ENCODE assay signal across 11 mouse cellular contexts in the genomic region with DNA sequence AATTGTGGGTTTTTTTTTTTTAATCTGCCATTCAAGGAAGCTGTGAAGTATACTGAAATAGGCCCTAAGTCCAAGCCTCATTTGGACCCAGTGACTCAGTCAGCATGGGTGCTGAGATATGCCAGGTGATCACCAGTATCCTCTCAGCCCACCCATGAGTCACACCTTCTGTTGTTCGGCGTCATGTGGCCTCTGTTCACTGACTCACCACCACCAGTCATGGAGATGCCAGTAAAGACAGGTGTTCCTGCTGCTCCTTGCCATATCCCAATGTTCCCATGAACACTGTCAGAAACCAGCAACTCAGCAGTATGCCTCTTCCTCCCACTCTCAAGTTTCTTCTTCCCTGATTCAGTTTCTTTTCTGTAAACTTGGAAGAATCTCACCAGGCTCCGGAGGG. TPM values are rescaled to one million over a fixed set of nuclear protein-coding genes. Genes with fewer than 3 reads are reported as not detected.
DNase-seq lines count a peak whose midpoint lies in the region; ATAC-seq and TF ChIP-seq lines count a peak whose summit lies in the region.
"Had no signal": no experiment of that assay in that cellular context is flagged by ENCODE, and none has a peak within 500 bp of the region (broad histone marks: within the 10 kb centered on the region; RNA-seq: fewer than 3 reads in every experiment).

No protein-coding gene starts in this region.

- DNase-seq in 3134 (ENCODE audit: extremely low read depth, insufficient read length, low spot score) (peak; percentile 43), 3T3-L1 (ENCODE audit: low read depth, low spot score) (peak; percentile 67)
- peak; percentile 71 to 92 for DNase-seq in cerebellum, postnatal 14 days
- DNase-seq in left cerebral cortex, adult 2 months (ENCODE audit: extremely low spot score in 1 of 2, low spot score in 2 of 2): peak; percentile 42 to 81
- DNase-seq in thymus, adult 2 months: no peak
- DNase-seq: gastrocnemius, postnatal 10 days; kidney, adult 8-10 months had no signal

- H3K9ac ChIP-seq in kidney, embryonic 14.5 days (ENCODE audit: low read depth, low read length): no peak overlapping the region
- no peak overlapping the region for H3K9ac ChIP-seq in kidney, embryonic 16.5 days (replicated peaks; ENCODE audit: low read length)

- no peak overlapping the region for H3K27ac ChIP-seq in left cerebral cortex, adult 2 months
- no peak overlapping the region for H3K27ac ChIP-seq in kidney, embryonic 14.5 days (ENCODE audit: low read depth, low read length)
- H3K27ac ChIP-seq in thymus, adult 2 months (ENCODE audit: control insufficient read depth, insufficient read depth, low read length): no peak overlapping the region
- no peak overlapping the region for H3K27ac ChIP-seq in kidney, embryonic 16.5 days (ENCODE audit: low read length)

- no peaks in the 10 kb centered on the region for H3K9me3 ChIP-seq in kidney, embryonic 14.5 days (ENCODE audit: control insufficient read depth, low read length)
- no peaks in the 10 kb centered on the region for H3K9me3 ChIP-seq in kidney, embryonic 16.5 days (ENCODE audit: low read length)

- peaks cover 7% of the 10 kb centered on the region; the same call in 1 of the 2 replicates for H3K4me1 ChIP-seq in kidney, embryonic 14.5 days (ENCODE audit: control insufficient read depth, insufficient read depth, low read length)
- no peaks in the 10 kb centered on the region for H3K4me1 ChIP-seq in thymus, adult 2 months (replicated peaks; ENCODE audit: control insufficient read depth, insufficient read depth, low read length)
- H3K4me1 ChIP-seq in kidney, embryonic 16.5 days (ENCODE audit: insufficient read depth, low read length): peaks cover 26% of the 10 kb centered on the region

- intact Hi-C loops in left cerebral cortex, adult 2 months (cut with DNase I): loop anchor here (1.0 to 5.0 kb wide), 3 partner anchors 24 to 261 kb away; no protein-coding TSS in a partner anchor

- WGBS in kidney, embryonic 14.5 days: 71% methylated on average over 3 of the region's 3 CpGs
- WGBS in thymus, adult 2 months: 85% methylated on average over 3 of the region's 3 CpGs
- WGBS in kidney, embryonic 16.5 days: 66% methylated on average over 3 of the region's 3 CpGs

- ATAC-seq in kidney, embryonic 14.5 days (ENCODE audit: low FRiP score, low TSS enrichment): no peak
- ATAC-seq in kidney, embryonic 16.5 days (ENCODE audit: low FRiP score, low TSS enrichment): no peak
- ATAC-seq: lung, postnatal 0 days had no signal

- H3K36me3 ChIP-seq in kidney, embryonic 14.5 days (ENCODE audit: control insufficient read depth, insufficient read depth, low read length): no peaks in the 10 kb centered on the region
- H3K36me3 ChIP-seq in thymus, adult 2 months (ENCODE audit: control insufficient read depth, insufficient read depth, low read length): no peaks in the 10 kb centered on the region
- H3K36me3 ChIP-seq in kidney, embryonic 16.5 days (ENCODE audit: insufficient read depth, low read length): no peaks in the 10 kb centered on the region

- TF ChIP-seq POLR2A in thymus, adult 2 months (IDR thresholded peaks at IDR 0.05; ENCODE audit: control insufficient read depth, extremely low read depth, insufficient read depth, low read length, poor library complexity): no peak

- H3K27me3 ChIP-seq in kidney, embryonic 14.5 days (ENCODE audit: control insufficient read depth, insufficient read depth, low read length): no peaks in the 10 kb centered on the region
- no peaks in the 10 kb centered on the region for H3K27me3 ChIP-seq in thymus, adult 2 months (ENCODE audit: control insufficient read depth, insufficient read depth, low read length)
- H3K27me3 ChIP-seq in kidney, embryonic 16.5 days (ENCODE audit: insufficient read depth, low read length): no peaks in the 10 kb centered on the region

- no peak for TF ChIP-seq CTCF in left cerebral cortex, adult 2 months (IDR thresholded peaks at IDR 0.05)
- TF ChIP-seq CTCF in thymus, adult 2 months (IDR thresholded peaks at IDR 0.05; ENCODE audit: borderline replicate concordance, control insufficient read depth, extremely low read depth, insufficient read depth, low read length, poor library complexity): no peak

- H3K4me2 ChIP-seq in kidney, embryonic 14.5 days (replicated peaks; ENCODE audit: low read depth, low read length): no peak overlapping the region
- H3K4me2 ChIP-seq in kidney, embryonic 16.5 days (replicated peaks; ENCODE audit: low read depth, low read length): no peak overlapping the region

- no peak overlapping the region for H3K4me3 ChIP-seq in left cerebral cortex, adult 2 months
- no peak overlapping the region for H3K4me3 ChIP-seq in kidney, embryonic 14.5 days (ENCODE audit: low read length)
- no peak overlapping the region for H3K4me3 ChIP-seq in thymus, adult 2 months (ENCODE audit: control insufficient read depth, insufficient read depth, low read length)
- no peak overlapping the region for H3K4me3 ChIP-seq in kidney, embryonic 16.5 days (ENCODE audit: low read length)

RNA-seq across cellular contexts. Expression of a gene that starts 45.6 kb away (rescaled TPM):
- 10 to 100 TPM in 1 of 2 experiments, 1 to 10 TPM in 1; 8.7 to 10.7 TPM for total RNA-seq in left cerebral cortex, adult 2 months (2021)
- 14.9 and 20.8 TPM in 2 replicates for polyA plus RNA-seq in kidney, embryonic 14.5 days (2014; fragmentation: Nextera tagmentation; extraction: Ambion mirVana)
- polyA plus RNA-seq in thymus, adult 2 months (2012; rRNA removed): 4.8 and 9.4 TPM in 2 replicates
- 34.4 and 39.5 TPM in 2 replicates for polyA plus RNA-seq in kidney, embryonic 16.5 days (2015; fragmentation: Nextera tagmentation; extraction: Ambion mirVana)
- total RNA-seq: MEL had no signal
